ENCODE assay signal across 13 mouse cellular contexts in the genomic region with DNA sequence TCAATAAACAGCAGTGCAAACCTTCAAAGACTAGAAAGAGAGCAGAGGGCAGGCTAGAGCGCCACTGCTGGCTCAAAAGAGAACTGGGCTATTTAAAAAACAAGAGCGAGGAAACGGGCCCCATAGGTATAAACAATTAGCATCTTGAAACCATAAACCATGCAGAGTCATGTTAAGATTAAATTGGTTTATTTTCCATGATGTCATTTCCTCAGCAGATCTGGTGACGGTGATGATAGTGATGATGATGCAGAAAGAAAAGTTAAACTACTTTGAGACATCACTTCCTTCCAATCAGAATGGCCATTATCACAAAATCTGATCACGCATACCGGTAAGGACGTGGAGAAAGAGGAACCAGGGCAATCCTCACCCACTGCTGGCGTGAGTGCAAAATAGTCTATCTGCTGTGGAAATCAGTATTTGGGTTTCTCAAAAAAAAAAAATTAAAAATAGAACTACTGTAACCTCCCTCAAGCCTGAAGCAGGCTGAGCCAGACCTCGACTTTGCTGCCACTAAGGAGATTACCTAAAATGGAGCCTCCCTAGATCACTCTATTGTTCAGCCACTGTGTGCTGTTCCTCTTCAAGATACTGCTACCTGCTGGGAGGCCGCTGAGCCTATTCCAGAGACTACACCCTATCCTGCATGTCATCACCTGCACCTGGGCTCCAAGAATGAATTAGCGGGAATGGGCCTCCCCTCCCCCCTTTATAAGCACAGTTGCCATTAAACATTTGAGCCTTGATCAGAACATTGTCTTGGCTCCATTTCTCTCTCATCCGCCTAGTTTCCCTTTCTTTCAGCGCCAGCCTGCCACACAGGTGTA. TPM values are rescaled to one million over a fixed set of nuclear protein-coding genes. Genes with fewer than 3 reads are reported as not detected.
DNase-seq lines count a peak whose midpoint lies in the region; ATAC-seq and TF ChIP-seq lines count a peak whose summit lies in the region.
"Had no signal": no experiment of that assay in that cellular context is flagged by ENCODE, and none has a peak within 500 bp of the region (broad histone marks: within the 10 kb centered on the region; RNA-seq: fewer than 3 reads in every experiment).

No protein-coding gene starts in this region.

- peaks cover 6% of the 10 kb centered on the region for H3K4me1 ChIP-seq in testis, adult 2 months (ENCODE audit: control insufficient read depth, insufficient read depth, low read length)
- 0 out of 2 replicates have a peak, but pooled peaks cover 6% of the 10 kb centered on the region for H3K4me1 ChIP-seq in G1E (ENCODE audit: insufficient read depth, low read depth, low read length)
- H3K4me1 ChIP-seq in forebrain, embryonic 13.5 days, result no peaks in the 10 kb centered on the region
- H3K4me1 ChIP-seq in heart, embryonic 10.5 days, result peaks cover 8% of the 10 kb centered on the region
- H3K4me1 ChIP-seq: forebrain, embryonic 10.5 days had no signal

- no peaks in the 10 kb centered on the region for H3K9me3 ChIP-seq in G1E (replicated peaks)
- no peaks in the 10 kb centered on the region for H3K9me3 ChIP-seq in forebrain, embryonic 13.5 days (replicated peaks)
- H3K9me3 ChIP-seq in heart, embryonic 10.5 days, result no peaks in the 10 kb centered on the region
- H3K9me3 ChIP-seq: forebrain, embryonic 10.5 days; limb, embryonic 15.5 days had no signal

- no peak overlapping the region for H3K27ac ChIP-seq in testis, adult 2 months (ENCODE audit: control insufficient read depth, insufficient read depth, low read depth, low read length)
- no peak overlapping the region for H3K27ac ChIP-seq in forebrain, embryonic 13.5 days
- no peak overlapping the region for H3K27ac ChIP-seq in heart, embryonic 10.5 days
- H3K27ac ChIP-seq: forebrain, embryonic 10.5 days; limb, embryonic 15.5 days had no signal

- TF ChIP-seq CTCF in testis, adult 2 months (IDR thresholded peaks at IDR 0.05; ENCODE audit: control insufficient read depth, insufficient read depth, insufficient replicate concordance, low read depth, low read length), result no peak
- no peak for TF ChIP-seq CTCF in G1E (IDR thresholded peaks at IDR 0.05; ENCODE audit: low read depth, low read length)

- 66% methylated on average over 13 of the region's 13 CpGs for WGBS in forebrain, embryonic 13.5 days
- 59% methylated on average over 13 of the region's 13 CpGs for WGBS in heart, embryonic 10.5 days

- H3K9ac ChIP-seq in forebrain, embryonic 13.5 days, result no peak overlapping the region
- H3K9ac ChIP-seq: limb, embryonic 15.5 days had no signal

- H3K4me3 ChIP-seq in testis, adult 2 months (ENCODE audit: control insufficient read depth, low read depth, low read length), result peak overlapping the region; percentile 3
- no peak overlapping the region for H3K4me3 ChIP-seq in G1E (ENCODE audit: low read depth, low read length)
- H3K4me3 ChIP-seq in forebrain, embryonic 13.5 days, result no peak overlapping the region
- H3K4me3 ChIP-seq in heart, embryonic 10.5 days, result no peak overlapping the region
- H3K4me3 ChIP-seq: forebrain, embryonic 10.5 days; limb, embryonic 15.5 days had no signal

- no peak overlapping the region for H3K4me2 ChIP-seq in forebrain, embryonic 13.5 days
- H3K4me2 ChIP-seq: limb, embryonic 15.5 days had no signal

- H3K27me3 ChIP-seq in testis, adult 2 months (ENCODE audit: control insufficient read depth, insufficient read depth, low read length), result no peaks in the 10 kb centered on the region
- peaks cover 66% of the 10 kb centered on the region for H3K27me3 ChIP-seq in G1E (ENCODE audit: insufficient read depth, low read length)
- no peaks in the 10 kb centered on the region for H3K27me3 ChIP-seq in forebrain, embryonic 13.5 days
- no peaks in the 10 kb centered on the region for H3K27me3 ChIP-seq in heart, embryonic 10.5 days (ENCODE audit: insufficient read depth, poor library complexity, severe bottlenecking)
- H3K27me3 ChIP-seq: limb, embryonic 15.5 days had no signal

- no peaks in the 10 kb centered on the region for H3K36me3 ChIP-seq in testis, adult 2 months (ENCODE audit: control insufficient read depth, insufficient read depth, low read length)
- H3K36me3 ChIP-seq in G1E (replicated peaks), result no peaks in the 10 kb centered on the region
- H3K36me3 ChIP-seq in forebrain, embryonic 13.5 days (ENCODE audit: poor library complexity, severe bottlenecking), result no peaks in the 10 kb centered on the region
- no peaks in the 10 kb centered on the region for H3K36me3 ChIP-seq in heart, embryonic 10.5 days
- H3K36me3 ChIP-seq: forebrain, embryonic 10.5 days; limb, embryonic 15.5 days had no signal

- no peak for DNase-seq in testis, postnatal 10 days (ENCODE audit: low spot score)
- no peak for DNase-seq in G1E (ENCODE audit: low spot score)
- DNase-seq in heart, embryonic 10.5 days (ENCODE audit: low spot score), result no peak
- no peak for DNase-seq in urinary bladder, adult 2 months (ENCODE audit: low spot score)
- DNase-seq: cerebellum, adult 2 months; gastrocnemius, postnatal 14 days; heart, postnatal 36 days; layer of hippocampus, postnatal 36 days had no signal

- no peak for TF ChIP-seq POLR2A in testis, adult 2 months (IDR thresholded peaks at IDR 0.05; ENCODE audit: control insufficient read depth, low read depth, low read length)

- peak; percentile 45 for ATAC-seq in G1E (ENCODE audit: extremely low read depth, insufficient number of reproducible peaks, low FRiP score, poor library complexity, severe bottlenecking)
- ATAC-seq in megakaryocyte, adult 5-6 weeks (ENCODE audit: poor library complexity, severe bottlenecking), result peak; percentile 72
- no peak for ATAC-seq in forebrain, embryonic 13.5 days

RNA-seq across cellular contexts. Expression of gene Sub1, which starts 11.4 kb away (rescaled TPM):
- 21.7 and 26.3 TPM in 2 replicates for polyA plus RNA-seq in testis, adult 2 months (2012; rRNA removed)
- 308 and 383 TPM in 2 replicates for total RNA-seq in G1E (2014; fragmentation: Nextera tagmentation)
- 661 and 945 TPM in 2 replicates for total RNA-seq in G1E (2017)
- polyA plus RNA-seq in G1E (2012), result 26.1 and 28.4 TPM in 2 replicates
- total RNA-seq in megakaryocyte, adult 5-6 weeks (2015), result 639 and 700 TPM in 2 replicates
- 625 and 748 TPM in 2 replicates for total RNA-seq in megakaryocyte, adult 5-6 weeks (2017)
- polyA plus RNA-seq in forebrain, embryonic 13.5 days (2015; fragmentation: Nextera tagmentation; extraction: Ambion mirVana), result 555 and 645 TPM in 2 replicates
- polyA plus RNA-seq in heart, embryonic 10.5 days (2016; fragmentation: Nextera tagmentation; extraction: Ambion mirVana), result 627 and 739 TPM in 2 replicates
- 129 and 172 TPM in 2 replicates for polyA plus RNA-seq in urinary bladder, adult 2 months (2012; rRNA removed)
